Mouse (Mus musculus) activated CD4-positive, CD25-positive, alpha-beta regulatory T cell, adult 9 weeks (primary cell): ENCODE data around the gene Rab28. TPM values are rescaled to one million over a fixed set of nuclear protein-coding genes. Genes with fewer than 3 reads are reported as not detected.

ENCODE experiments used
- polyA plus RNA-seq: library from polyadenylated mRNA; unstranded; fragments of 100-300 nt; shearing (Covaris generic); gene quantifications from one replicate; pipeline ENCODE4 v1.2.1, GENCODE M21; 2017

Gene Rab28
- polyA plus RNA-seq = 38.1 TPM

GRCm38 (mm10) chr5:41708051-41708630 lies at the start of gene Rab28:
Gene Rab28, minus strand, starts transcription at chr5:41708157.

Other genes starting within 250 kb of the Rab28 start
- not detected for gene Nkx3-2, start 56.3 kb upstream of the Rab28 start, polyA plus RNA-seq
- 13.5 TPM for gene Bod1l, start 136.2 kb upstream of the Rab28 start, polyA plus RNA-seq